Mouse (Mus musculus): ENCODE results near the gene Kif6.

DNA sequence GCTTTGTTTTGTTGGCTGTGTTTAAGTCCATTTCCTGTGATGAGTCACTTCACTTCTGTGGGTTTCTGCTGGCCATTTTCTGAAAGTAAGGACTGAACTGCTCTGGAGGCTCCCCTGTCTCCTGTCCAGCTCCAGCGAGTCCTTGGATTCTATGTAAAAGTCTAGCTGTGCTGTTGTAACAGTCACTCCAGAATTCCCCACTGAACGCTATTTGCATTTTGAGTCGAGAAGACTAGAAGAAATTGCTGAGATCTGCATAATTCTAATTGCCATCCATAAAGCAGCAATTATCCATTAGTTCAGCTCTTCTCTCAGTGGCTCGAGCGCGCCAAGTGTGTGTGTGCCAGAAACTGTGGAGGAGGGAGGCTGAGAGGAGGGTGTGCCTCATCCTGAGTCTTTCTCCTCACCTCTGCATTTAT, 57.0 kb downstream of the Kif6 start:
- TF ChIP-seq CTCF (IDR thresholded peaks at IDR 0.05; ENCODE audit: borderline replicate concordance, extremely low read depth, insufficient read depth, insufficient read length) = no peak
- no peak for TF ChIP-seq POLR2A (IDR thresholded peaks at IDR 0.05; ENCODE audit: borderline replicate concordance, extremely low read depth, insufficient read depth, insufficient read length, poor library complexity, severe bottlenecking)
